ENCODE assay signal across 21 mouse cellular contexts in the genomic region with DNA sequence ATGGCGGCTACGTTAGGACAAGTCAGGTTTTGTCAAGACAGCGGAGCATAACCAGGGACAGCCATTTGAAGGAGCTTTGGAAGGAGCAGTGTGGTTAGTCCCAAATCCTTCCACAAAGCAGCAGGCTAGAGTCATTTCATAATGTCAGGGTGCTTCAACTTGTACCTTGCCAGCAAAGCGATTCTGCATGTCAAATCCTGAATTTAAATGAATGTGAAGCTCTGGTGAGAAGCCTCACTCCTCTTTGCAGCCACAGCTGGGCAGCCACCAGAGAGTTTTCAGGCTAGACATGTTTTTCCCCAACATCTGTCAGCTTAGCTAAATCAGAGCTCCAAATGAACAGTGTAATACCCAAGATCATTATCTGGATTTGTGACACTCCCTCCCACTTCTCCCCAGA. TPM values are rescaled to one million over a fixed set of nuclear protein-coding genes. Genes with fewer than 3 reads are reported as not detected.
A peak's percentile ranks its signal among the peaks of the same experiment; 100 is the strongest.
DNase-seq lines count a peak whose midpoint lies in the region; ATAC-seq and TF ChIP-seq lines count a peak whose summit lies in the region.
"Had no signal": no experiment of that assay in that cellular context is flagged by ENCODE, and none has a peak within 500 bp of the region (broad histone marks: within the 10 kb centered on the region; RNA-seq: fewer than 3 reads in every experiment).

No protein-coding gene starts in this region.

- H3K36me3 ChIP-seq in hindbrain, embryonic 13.5 days: no peaks in the 10 kb centered on the region
- no peaks in the 10 kb centered on the region for H3K36me3 ChIP-seq in midbrain, embryonic 13.5 days
- H3K36me3 ChIP-seq: embryonic facial prominence, embryonic 13.5 days; limb, embryonic 12.5 days had no signal

- no peak for TF ChIP-seq CTCF in layer of hippocampus, adult 2 months (conservative IDR thresholded peaks at IDR 0.05)

- H3K27me3 ChIP-seq in hindbrain, embryonic 13.5 days: no peaks in the 10 kb centered on the region
- no peaks in the 10 kb centered on the region for H3K27me3 ChIP-seq in midbrain, embryonic 13.5 days
- H3K27me3 ChIP-seq: embryonic facial prominence, embryonic 13.5 days had no signal

- H3K9ac ChIP-seq in hindbrain, embryonic 13.5 days: no peak overlapping the region
- no peak overlapping the region for H3K9ac ChIP-seq in midbrain, embryonic 13.5 days (replicated peaks)
- H3K9ac ChIP-seq: embryonic facial prominence, embryonic 13.5 days; limb, embryonic 12.5 days; liver, embryonic 14.5 days had no signal

- peaks cover 10% of the 10 kb centered on the region for H3K4me1 ChIP-seq in hindbrain, embryonic 13.5 days (replicated peaks)
- peaks cover 19% of the 10 kb centered on the region for H3K4me1 ChIP-seq in midbrain, embryonic 13.5 days (replicated peaks)

- intact Hi-C loops in gastrocnemius, postnatal 36 days (cut with DNase I): no loop called here

- H3K4me3 ChIP-seq in layer of hippocampus, adult 2 months: no peak overlapping the region
- no peak overlapping the region for H3K4me3 ChIP-seq in hindbrain, embryonic 13.5 days
- H3K4me3 ChIP-seq in midbrain, embryonic 13.5 days (replicated peaks): no peak overlapping the region
- H3K4me3 ChIP-seq: embryonic facial prominence, embryonic 13.5 days; heart, adult 2 months; limb, embryonic 12.5 days; myocyte had no signal

- DNase-seq in layer of hippocampus, adult 2 months (ENCODE audit: low spot score in 2 of 2): no peak
- DNase-seq in layer of hippocampus, adult 9-11 months: no peak
- DNase-seq in retina, postnatal 1 day: peak; percentile 21
- no peak for DNase-seq in kidney, postnatal 14 days
- DNase-seq in gastrocnemius, postnatal 36 days: no peak
- DNase-seq: adrenal gland, postnatal 36 days; cerebellum, adult 8-10 months; heart, adult 2 months; heart, postnatal 10 days; right cerebral cortex, postnatal 14 days had no signal

- peak overlapping the region; percentile 37; the same call in 1 of the 2 replicates for H3K27ac ChIP-seq in layer of hippocampus, adult 2 months
- H3K27ac ChIP-seq in hindbrain, embryonic 13.5 days: peak overlapping the region; percentile 71
- peak overlapping the region; percentile 79 for H3K27ac ChIP-seq in midbrain, embryonic 13.5 days
- H3K27ac ChIP-seq: heart, adult 2 months; limb, embryonic 12.5 days; liver, embryonic 14.5 days; stomach, postnatal 0 days had no signal

- ATAC-seq in hindbrain, embryonic 13.5 days (ENCODE audit: low FRiP score): peak; percentile 57; the same call in 1 of the 2 replicates
- ATAC-seq in midbrain, embryonic 13.5 days: peak; percentile 80
- ATAC-seq: activated CD4-positive, CD25-positive, alpha-beta regulatory T cell, adult 4 months; lung, postnatal 0 days; Patski had no signal

- H3K9me3 ChIP-seq in hindbrain, embryonic 13.5 days: no peaks in the 10 kb centered on the region
- no peaks in the 10 kb centered on the region for H3K9me3 ChIP-seq in midbrain, embryonic 13.5 days
- H3K9me3 ChIP-seq: embryonic facial prominence, embryonic 13.5 days; limb, embryonic 12.5 days had no signal

- H3K4me2 ChIP-seq in hindbrain, embryonic 13.5 days: no peak overlapping the region
- H3K4me2 ChIP-seq in midbrain, embryonic 13.5 days (replicated peaks): no peak overlapping the region
- H3K4me2 ChIP-seq: embryonic facial prominence, embryonic 13.5 days; limb, embryonic 12.5 days had no signal

- 62% methylated on average over 4 of the region's 4 CpGs for WGBS in hindbrain, embryonic 13.5 days
- WGBS in midbrain, embryonic 13.5 days: 48% methylated on average over 4 of the region's 4 CpGs

RNA-seq across cellular contexts. Expression of a gene that starts 22.7 kb away (rescaled TPM):
- total RNA-seq in layer of hippocampus, adult 2 months (2021): 1 to 10 TPM; 3.3 to 3.5 TPM
- polyA plus RNA-seq in hindbrain, embryonic 13.5 days (2015; fragmentation: Nextera tagmentation; extraction: Ambion mirVana): 0.75 and 0.81 TPM in 2 replicates
- 0.66 and 0.96 TPM in 2 replicates for polyA plus RNA-seq in midbrain, embryonic 13.5 days (2015; fragmentation: Nextera tagmentation; extraction: Ambion mirVana)
- total RNA-seq in gastrocnemius, postnatal 36 days (2021): not detected
- total RNA-seq: adrenal gland, postnatal 36 days; gastrocnemius, adult 18-20 months; heart, adult 2 months had no signal
- polyA plus RNA-seq: activated CD4-positive, CD25-positive, alpha-beta regulatory T cell, adult 4 months; heart, adult 2 months; myocyte; Patski had no signal
